In the genomic region with DNA sequence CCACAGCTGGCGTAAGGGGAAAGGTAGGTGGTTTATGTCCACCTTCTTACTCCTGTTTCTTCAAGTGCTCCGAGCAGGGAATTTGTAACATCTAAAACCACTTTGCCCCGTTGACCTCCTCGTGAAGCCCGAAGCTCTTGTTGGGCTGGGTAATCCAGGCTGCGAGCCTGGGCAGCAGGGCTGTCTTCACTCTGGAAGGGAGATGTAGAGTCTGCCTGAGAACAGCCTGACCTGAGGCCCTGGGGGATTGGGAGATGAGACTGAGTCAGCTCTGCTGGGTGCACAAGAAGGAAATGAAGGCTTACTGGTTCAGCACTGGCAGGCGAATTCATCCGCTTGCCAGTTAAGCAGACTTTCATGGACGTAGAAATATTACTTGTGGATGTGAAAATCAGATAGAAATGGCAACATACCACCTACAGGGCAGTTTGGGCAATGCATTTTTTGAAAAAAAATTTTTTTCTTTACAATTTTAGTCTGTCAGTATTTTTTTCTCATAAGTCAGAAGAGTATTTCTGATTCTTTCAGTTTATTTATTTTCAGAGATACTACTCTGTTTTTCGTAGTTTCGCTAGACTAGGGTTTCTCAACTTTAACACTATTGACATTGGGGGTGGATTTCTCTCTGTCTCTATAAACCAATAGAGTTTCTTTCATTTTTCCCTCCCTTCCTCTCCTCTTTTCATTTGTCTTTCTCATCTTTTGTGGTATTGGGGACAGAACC, we compare ENCODE assay signal across 13 mouse cellular contexts. TPM values are rescaled to one million over a fixed set of nuclear protein-coding genes. Genes with fewer than 3 reads are reported as not detected.
DNase-seq lines count a peak whose midpoint lies in the region; ATAC-seq and TF ChIP-seq lines count a peak whose summit lies in the region.
"Had no signal": no experiment of that assay in that cellular context is flagged by ENCODE, and none has a peak within 500 bp of the region (broad histone marks: within the 10 kb centered on the region; RNA-seq: fewer than 3 reads in every experiment).

No protein-coding gene starts in this region.

- no peaks in the 10 kb centered on the region for H3K27me3 ChIP-seq in hindbrain, postnatal 0 days (ENCODE audit: insufficient read depth, low read length)
- no peaks in the 10 kb centered on the region for H3K27me3 ChIP-seq in hindbrain, embryonic 14.5 days (ENCODE audit: control insufficient read depth, insufficient read depth, low read length)
- H3K27me3 ChIP-seq in midbrain, postnatal 0 days (ENCODE audit: insufficient read depth, low read length) = no peaks in the 10 kb centered on the region
- no peaks in the 10 kb centered on the region for H3K27me3 ChIP-seq in midbrain, embryonic 15.5 days (replicated peaks)
- H3K27me3 ChIP-seq in hindbrain, embryonic 10.5 days (ENCODE audit: insufficient read depth, poor library complexity, severe bottlenecking) = no peaks in the 10 kb centered on the region
- H3K27me3 ChIP-seq: embryonic facial prominence, embryonic 13.5 days; forebrain, embryonic 15.5 days had no signal

- H3K9ac ChIP-seq in hindbrain, postnatal 0 days (replicated peaks; ENCODE audit: low read length) = no peak overlapping the region
- H3K9ac ChIP-seq in hindbrain, embryonic 14.5 days = no peak overlapping the region
- H3K9ac ChIP-seq in midbrain, postnatal 0 days (replicated peaks; ENCODE audit: low read length, poor library complexity, severe bottlenecking) = no peak overlapping the region
- H3K9ac ChIP-seq in midbrain, embryonic 15.5 days = no peak overlapping the region
- H3K9ac ChIP-seq: embryonic facial prominence, embryonic 13.5 days; forebrain, embryonic 15.5 days had no signal

- H3K4me2 ChIP-seq in hindbrain, postnatal 0 days (ENCODE audit: low read depth, low read length) = no peak overlapping the region
- no peak overlapping the region for H3K4me2 ChIP-seq in hindbrain, embryonic 14.5 days (replicated peaks)
- H3K4me2 ChIP-seq in midbrain, postnatal 0 days (ENCODE audit: low read depth, low read length, poor library complexity, severe bottlenecking) = no peak overlapping the region
- no peak overlapping the region for H3K4me2 ChIP-seq in midbrain, embryonic 15.5 days
- H3K4me2 ChIP-seq: embryonic facial prominence, embryonic 13.5 days; forebrain, embryonic 15.5 days had no signal

- H3K27ac ChIP-seq in hindbrain, postnatal 0 days = no peak overlapping the region
- no peak overlapping the region for H3K27ac ChIP-seq in hindbrain, embryonic 14.5 days
- H3K27ac ChIP-seq in midbrain, postnatal 0 days (ENCODE audit: low read depth, low read length) = no peak overlapping the region
- no peak overlapping the region for H3K27ac ChIP-seq in midbrain, embryonic 15.5 days
- no peak overlapping the region for H3K27ac ChIP-seq in hindbrain, embryonic 10.5 days
- H3K27ac ChIP-seq: embryonic facial prominence, embryonic 13.5 days; forebrain, embryonic 15.5 days had no signal

- no peaks in the 10 kb centered on the region for H3K36me3 ChIP-seq in hindbrain, postnatal 0 days (ENCODE audit: insufficient read depth, low read length)
- no peaks in the 10 kb centered on the region for H3K36me3 ChIP-seq in hindbrain, embryonic 14.5 days (replicated peaks; ENCODE audit: control insufficient read depth, insufficient read depth)
- no peaks in the 10 kb centered on the region for H3K36me3 ChIP-seq in midbrain, postnatal 0 days (ENCODE audit: insufficient read depth, low read length)
- no peaks in the 10 kb centered on the region for H3K36me3 ChIP-seq in midbrain, embryonic 15.5 days (replicated peaks)
- H3K36me3 ChIP-seq in hindbrain, embryonic 10.5 days = no peaks in the 10 kb centered on the region
- H3K36me3 ChIP-seq: embryonic facial prominence, embryonic 13.5 days; forebrain, embryonic 15.5 days had no signal

- no peaks in the 10 kb centered on the region for H3K9me3 ChIP-seq in hindbrain, postnatal 0 days (ENCODE audit: low read length)
- no peaks in the 10 kb centered on the region for H3K9me3 ChIP-seq in hindbrain, embryonic 14.5 days (ENCODE audit: control insufficient read depth, low read length)
- no peaks in the 10 kb centered on the region for H3K9me3 ChIP-seq in midbrain, postnatal 0 days (ENCODE audit: low read length)
- H3K9me3 ChIP-seq in midbrain, embryonic 15.5 days = no peaks in the 10 kb centered on the region
- no peaks in the 10 kb centered on the region for H3K9me3 ChIP-seq in hindbrain, embryonic 10.5 days
- H3K9me3 ChIP-seq: embryonic facial prominence, embryonic 13.5 days; forebrain, embryonic 15.5 days had no signal

- H3K4me3 ChIP-seq in hindbrain, postnatal 0 days (ENCODE audit: low read length) = no peak overlapping the region
- no peak overlapping the region for H3K4me3 ChIP-seq in hindbrain, embryonic 14.5 days (replicated peaks; ENCODE audit: low read length)
- no peak overlapping the region for H3K4me3 ChIP-seq in midbrain, postnatal 0 days (ENCODE audit: low read depth, low read length)
- no peak overlapping the region for H3K4me3 ChIP-seq in midbrain, embryonic 15.5 days
- H3K4me3 ChIP-seq in hindbrain, embryonic 10.5 days = no peak overlapping the region
- H3K4me3 ChIP-seq: embryonic facial prominence, embryonic 13.5 days; forebrain, embryonic 15.5 days had no signal

- TF ChIP-seq CTCF in hindbrain, postnatal 0 days (IDR thresholded peaks at IDR 0.05; ENCODE audit: low read depth) = peak; percentile 55
- TF ChIP-seq CTCF in midbrain, postnatal 0 days (IDR thresholded peaks at IDR 0.05) = peak; percentile 58
- no peak for TF ChIP-seq CTCF in brain, embryonic 14.5 days (IDR thresholded peaks at IDR 0.05; ENCODE audit: borderline replicate concordance, extremely low read depth, insufficient read depth, insufficient read length)

- 84% methylated on average over 11 of the region's 11 CpGs for WGBS in hindbrain, postnatal 0 days
- WGBS in hindbrain, embryonic 14.5 days = 89% methylated on average over 11 of the region's 11 CpGs
- WGBS in midbrain, postnatal 0 days = 84% methylated on average over 11 of the region's 11 CpGs
- WGBS in midbrain, embryonic 15.5 days = 86% methylated on average over 11 of the region's 11 CpGs
- 88% methylated on average over 11 of the region's 11 CpGs for WGBS in hindbrain, embryonic 10.5 days

- ATAC-seq in hindbrain, postnatal 0 days = no peak
- ATAC-seq in hindbrain, embryonic 14.5 days (ENCODE audit: low FRiP score) = no peak
- ATAC-seq in midbrain, postnatal 0 days (ENCODE audit: low FRiP score) = no peak
- no peak for ATAC-seq in midbrain, embryonic 15.5 days (replicated peaks)

- TF ChIP-seq POLR2A in brain, embryonic 14.5 days (IDR thresholded peaks at IDR 0.05; ENCODE audit: borderline replicate concordance, extremely low read depth, insufficient read depth, insufficient read length, poor library complexity, severe bottlenecking) = no peak

- DNase-seq in hindbrain, postnatal 0 days (ENCODE audit: low spot score) = no peak
- DNase-seq in hindbrain, embryonic 14.5 days (ENCODE audit: low spot score) = no peak
- peak; percentile 20 for DNase-seq in midbrain, postnatal 0 days (ENCODE audit: low spot score)
- peak; percentile 31 for DNase-seq in brain, embryonic 14.5 days (ENCODE audit: low read depth)
- DNase-seq in kidney, postnatal 10 days = no peak
- DNase-seq in hindbrain, embryonic 10.5 days (ENCODE audit: low spot score) = no peak
- DNase-seq: kidney, postnatal 25 days; lung, postnatal 36 days; thymus, postnatal 25 days had no signal

- H3K4me1 ChIP-seq in hindbrain, postnatal 0 days (ENCODE audit: insufficient read depth, low read length) = no peaks in the 10 kb centered on the region
- no peaks in the 10 kb centered on the region for H3K4me1 ChIP-seq in hindbrain, embryonic 14.5 days (replicated peaks; ENCODE audit: control insufficient read depth, insufficient read depth, low read length)
- H3K4me1 ChIP-seq in midbrain, postnatal 0 days (ENCODE audit: insufficient read depth, low read length) = no peaks in the 10 kb centered on the region
- H3K4me1 ChIP-seq in midbrain, embryonic 15.5 days = no peaks in the 10 kb centered on the region
- H3K4me1 ChIP-seq in hindbrain, embryonic 10.5 days (replicated peaks) = no peaks in the 10 kb centered on the region
- H3K4me1 ChIP-seq: embryonic facial prominence, embryonic 13.5 days had no signal

RNA-seq across cellular contexts. Expression of gene Ppm1l, which starts 31.7 kb away (rescaled TPM):
- total RNA-seq in hindbrain, postnatal 0 days (2014; rRNA removed) = 31.6 and 31.7 TPM in 2 replicates
- polyA plus RNA-seq in hindbrain, postnatal 0 days (2015; fragmentation: Nextera tagmentation; extraction: Ambion mirVana) = 16.7 and 20.3 TPM in 2 replicates
- 26.6 and 27.4 TPM in 2 replicates for polyA plus RNA-seq in hindbrain, embryonic 14.5 days (2014; fragmentation: Nextera tagmentation; extraction: Ambion mirVana)
- 31.3 and 31.8 TPM in 2 replicates for total RNA-seq in midbrain, postnatal 0 days (2014; rRNA removed)
- polyA plus RNA-seq in midbrain, postnatal 0 days (2015; fragmentation: Nextera tagmentation; extraction: Ambion mirVana) = 17.8 and 20.1 TPM in 2 replicates
- polyA plus RNA-seq in midbrain, embryonic 15.5 days (2015; fragmentation: Nextera tagmentation; extraction: Ambion mirVana) = 24.7 and 26.0 TPM in 2 replicates
- 13.4 and 21.4 TPM in 2 replicates for polyA plus RNA-seq in brain, embryonic 14.5 days (2012; rRNA removed)
- polyA plus RNA-seq in hindbrain, embryonic 10.5 days (2016; fragmentation: Nextera tagmentation; extraction: Ambion mirVana) = 13.3 and 17.3 TPM in 2 replicates
- total RNA-seq: MEL had no signal

Comparison
In these comparisons a context has a peak if more than half of its experiments do, and no peak if none do; other contexts are left out.
1. DNase-seq: peak in midbrain, postnatal 0 days (single experiment) and brain, embryonic 14.5 days (single experiment); none in hindbrain, postnatal 0 days (single experiment), hindbrain, embryonic 14.5 days (single experiment), kidney, postnatal 10 days (single experiment) and hindbrain, embryonic 10.5 days (single experiment).